Mouse (Mus musculus) CH12.LX (cell line): ENCODE measurements around the gene Lemd2. TPM values are rescaled to one million over a fixed set of nuclear protein-coding genes. Genes with fewer than 3 reads are reported as not detected.

Experiments
- DNase-seq: peaks from one replicate; pipeline ENCODE4 v3.0.0-alpha.2; 2013; ENCODE audit errors: extremely low read depth
- H3K27ac ChIP-seq: 2 replicates; pipeline ENCODE4 v1.5.1; 2012; ENCODE audit warnings: low read depth, mild to moderate bottlenecking, control low read depth, moderate library complexity; ENCODE audit not compliant: insufficient read depth
- H3K27me3 ChIP-seq: replicated peaks from 2 replicates; pipeline ENCODE3; 2012; ENCODE audit warnings: inconsistent platforms
- H3K36me3 ChIP-seq, 2 experiments: replicated peaks in 1 of 2; 2 replicates each; pipeline versions ENCODE3 to v1.6.1; 2012; ENCODE audit warnings: inconsistent platforms in 1 of 2, low read length in 1 of 2, mild to moderate bottlenecking in 1 of 2, mixed read lengths in 1 of 2, moderate library complexity in 1 of 2; ENCODE audit not compliant: control insufficient read depth in 1 of 2, insufficient read depth in 1 of 2
- H3K4me1 ChIP-seq, 2 experiments: 2 replicates each; pipeline ENCODE4 v1.6.1; 2012; ENCODE audit warnings: inconsistent platforms in 1 of 2, moderate library complexity in 1 of 2; ENCODE audit not compliant: insufficient read depth in 2 of 2, control insufficient read depth in 1 of 2
- H3K4me2 ChIP-seq: 2 replicates; pipeline ENCODE4 v1.6.1; 2012; ENCODE audit warnings: low read depth, mild to moderate bottlenecking, control low read depth; ENCODE audit not compliant: poor library complexity, insufficient read depth, severe bottlenecking
- H3K4me3 ChIP-seq, 3 experiments: fragments of 150-350 bp in 1 of 3; sonication (generic) in 1 of 3; replicated peaks in 1 of 3; 2 replicates each; pipeline versions ENCODE3 to v1.5.1; 2011 to 2012; ENCODE audit warnings: low read depth in 2 of 3, low read length in 2 of 3, mild to moderate bottlenecking in 2 of 3, moderate library complexity in 2 of 3, control low read depth in 1 of 3, improper control_type of control experiment in 1 of 3, inconsistent platforms in 1 of 3, mixed read lengths in 1 of 3; ENCODE audit not compliant: poor library complexity in 1 of 3
- H3K79me2 ChIP-seq: replicated peaks from 2 replicates; pipeline ENCODE4 v1.6.1; 2012; ENCODE audit warnings: mild to moderate bottlenecking, moderate library complexity; ENCODE audit not compliant: control insufficient read depth, poor library complexity, insufficient read depth, severe bottlenecking; ENCODE audit errors: extremely low read depth
- H3K9ac ChIP-seq: 2 replicates; pipeline ENCODE4 v1.6.1; 2012; ENCODE audit warnings: low read depth, mild to moderate bottlenecking, control low read depth, moderate library complexity; ENCODE audit not compliant: insufficient read depth
- H3K9me3 ChIP-seq: replicated peaks from 2 replicates; pipeline ENCODE3; 2012; ENCODE audit warnings: low read length, inconsistent platforms, mixed read lengths
- BHLHE40 ChIP-seq: IDR thresholded peaks from 2 replicates; pipeline ENCODE4 v1.6.1; 2011; ENCODE audit warnings: mild to moderate bottlenecking, low read depth, low read length, improper control_type of control experiment
- CHD1 ChIP-seq: IDR thresholded peaks from 2 replicates; pipeline ENCODE4 v1.6.1; 2012; ENCODE audit warnings: low read depth, low read length, improper control_type of control experiment, inconsistent platforms
- CHD2 ChIP-seq: IDR thresholded peaks from 2 replicates; pipeline ENCODE4 v1.6.1; 2011; ENCODE audit warnings: low read length, improper control_type of control experiment
- CTCF ChIP-seq, 2 experiments: IDR thresholded peaks in 1 of 2; conservative IDR thresholded peaks in 1 of 2; 2 replicates each; pipeline ENCODE4 v1.5.1; 2011 to 2012; ENCODE audit warnings: low read depth in 2 of 2, low read length in 2 of 2, improper control_type of control experiment in 1 of 2, inconsistent platforms in 1 of 2, mild to moderate bottlenecking in 1 of 2, moderate library complexity in 1 of 2
- ELF1 ChIP-seq: IDR thresholded peaks from 2 replicates; pipeline ENCODE4 v1.6.1; 2014; ENCODE audit warnings: low read depth, mild to moderate bottlenecking, inconsistent platforms, low read length, improper control_type of control experiment
- EP300 ChIP-seq: IDR thresholded peaks from 2 replicates; pipeline ENCODE4 v1.6.1; 2011; ENCODE audit warnings: low read length, improper control_type of control experiment
- ETS1 ChIP-seq: conservative IDR thresholded peaks from 2 replicates; pipeline ENCODE4 v1.6.1; 2012; ENCODE audit warnings: low read depth, mild to moderate bottlenecking, inconsistent platforms, low read length, improper control_type of control experiment, moderate library complexity
- GABPA ChIP-seq: IDR thresholded peaks from 2 replicates; pipeline ENCODE4 v1.6.1; 2012; ENCODE audit warnings: low read depth, low read length, improper control_type of control experiment, inconsistent platforms; ENCODE audit not compliant: insufficient replicate concordance
- JUND ChIP-seq: conservative IDR thresholded peaks from 2 replicates; pipeline ENCODE4 v1.6.1; 2011; ENCODE audit warnings: low read depth, low read length, improper control_type of control experiment
- KAT2A ChIP-seq: IDR thresholded peaks from 2 replicates; pipeline ENCODE4 v1.6.1; 2012; ENCODE audit warnings: low read length, improper control_type of control experiment, inconsistent platforms; ENCODE audit not compliant: insufficient replicate concordance
- MAFK ChIP-seq: IDR thresholded peaks from 2 replicates; pipeline ENCODE4 v1.6.1; 2011; ENCODE audit warnings: low read length, improper control_type of control experiment; ENCODE audit not compliant: insufficient replicate concordance
- MAX ChIP-seq: IDR thresholded peaks from 2 replicates; pipeline ENCODE4 v1.6.1; 2011; ENCODE audit warnings: low read length, improper control_type of control experiment
- MEF2A ChIP-seq: IDR thresholded peaks from 2 replicates; pipeline ENCODE4 v1.6.1; 2014; ENCODE audit warnings: low read depth, mild to moderate bottlenecking, inconsistent platforms, low read length, improper control_type of control experiment, borderline replicate concordance
- MYC ChIP-seq: IDR thresholded peaks from 2 replicates; pipeline ENCODE4 v1.6.1; 2011; ENCODE audit warnings: low read depth, mild to moderate bottlenecking, improper control_type of control experiment, low read length
- NELFE ChIP-seq: IDR thresholded peaks from 2 replicates; pipeline ENCODE4 v1.6.1; 2011; ENCODE audit warnings: low read depth, low read length, improper control_type of control experiment
- NRF1 ChIP-seq: IDR thresholded peaks from 2 replicates; pipeline ENCODE4 v1.6.1; 2014; ENCODE audit warnings: low read depth, mild to moderate bottlenecking, inconsistent platforms, low read length, improper control_type of control experiment, moderate library complexity
- PAX5 ChIP-seq: IDR thresholded peaks from 2 replicates; pipeline ENCODE4 v1.6.1; 2012; ENCODE audit warnings: low read length, inconsistent platforms, mixed read lengths
- POLR2A ChIP-seq: IDR thresholded peaks from 2 replicates; pipeline ENCODE4 v1.6.1; 2011; ENCODE audit warnings: low read depth, mild to moderate bottlenecking, improper control_type of control experiment, low read length
- POLR2AphosphoS2 ChIP-seq: IDR thresholded peaks from 2 replicates; pipeline ENCODE4 v1.6.1; 2011; ENCODE audit warnings: low read depth, low read length, improper control_type of control experiment
- RAD21 ChIP-seq: IDR thresholded peaks from 2 replicates; pipeline ENCODE4 v1.6.1; 2011; ENCODE audit warnings: low read depth, mild to moderate bottlenecking, low read length, improper control_type of control experiment, moderate library complexity
- RCOR1 ChIP-seq: conservative IDR thresholded peaks from 2 replicates; pipeline ENCODE4 v1.6.1; 2012; ENCODE audit warnings: low read depth, mild to moderate bottlenecking, inconsistent platforms, low read length, improper control_type of control experiment
- SIN3A ChIP-seq: IDR thresholded peaks from 2 replicates; pipeline ENCODE4 v1.6.1; 2012; ENCODE audit warnings: low read length, improper control_type of control experiment, inconsistent platforms
- SMC3 ChIP-seq: IDR thresholded peaks from 2 replicates; pipeline ENCODE4 v1.6.1; 2011; ENCODE audit warnings: low read depth, low read length, improper control_type of control experiment
- TBP ChIP-seq: conservative IDR thresholded peaks from 2 replicates; pipeline ENCODE4 v1.6.1; 2011; ENCODE audit warnings: low read depth, low read length, improper control_type of control experiment
- UBTF ChIP-seq: IDR thresholded peaks from 2 replicates; pipeline ENCODE4 v1.6.1; 2012; ENCODE audit warnings: low read depth, mild to moderate bottlenecking, inconsistent platforms, low read length, improper control_type of control experiment, moderate library complexity
- USF2 ChIP-seq: conservative IDR thresholded peaks from 2 replicates; pipeline ENCODE4 v1.6.1; 2011; ENCODE audit warnings: low read depth, low read length, improper control_type of control experiment
- ZMIZ1 ChIP-seq: IDR thresholded peaks from 2 replicates; pipeline ENCODE4 v1.6.1; 2012; ENCODE audit warnings: low read depth, mild to moderate bottlenecking, inconsistent platforms, low read length, improper control_type of control experiment
- ZNF384 ChIP-seq: IDR thresholded peaks from 2 replicates; pipeline ENCODE4 v1.6.1; 2012; ENCODE audit warnings: low read depth, low read length, improper control_type of control experiment, inconsistent platforms
- dilution Hi-C: fragments of 300-500 bp; cut with MboI; formaldehyde crosslinking; loops from 2 replicates; pipeline ENCODE4 v1.14.3; 2020; ENCODE audit warnings: low sequenced_read_pairs; ENCODE audit not compliant: extremely low pct_unique_long_range_greater_than_20kb, extremely low pct_ligation_motif_present
- in situ Hi-C: fragments of 300-500 bp; cut with MboI; formaldehyde crosslinking; loops from 3 replicates; pipeline ENCODE4 v1.14.3; 2019; ENCODE audit warnings: low sequenced_read_pairs, low pct_ligation_motif_present, low pct_unique_long_range_greater_than_20kb, mixed read lengths
- polyA plus RNA-seq: library from polyadenylated mRNA; unstranded; fragments of >175 nt; gene quantifications from 2 replicates; pipeline ENCODE4 v1.2.1, GENCODE M21; 2012; ENCODE audit warnings: low read depth; ENCODE audit not compliant: insufficient read length
- total RNA-seq, 2 experiments: library from RNA; depleted of rRNA; stranded (reverse); fragments of 300-350 nt in 1 of 2; fragments of >200 nt in 1 of 2; gene quantifications; 2 replicates each; pipeline ENCODE4 v1.2.3; 2012 to 2014

Lemd2 gene
- total and polyA plus RNA-seq, 3 experiments: 15.1 to 28.8 (median 18.4) TPM

DNA sequence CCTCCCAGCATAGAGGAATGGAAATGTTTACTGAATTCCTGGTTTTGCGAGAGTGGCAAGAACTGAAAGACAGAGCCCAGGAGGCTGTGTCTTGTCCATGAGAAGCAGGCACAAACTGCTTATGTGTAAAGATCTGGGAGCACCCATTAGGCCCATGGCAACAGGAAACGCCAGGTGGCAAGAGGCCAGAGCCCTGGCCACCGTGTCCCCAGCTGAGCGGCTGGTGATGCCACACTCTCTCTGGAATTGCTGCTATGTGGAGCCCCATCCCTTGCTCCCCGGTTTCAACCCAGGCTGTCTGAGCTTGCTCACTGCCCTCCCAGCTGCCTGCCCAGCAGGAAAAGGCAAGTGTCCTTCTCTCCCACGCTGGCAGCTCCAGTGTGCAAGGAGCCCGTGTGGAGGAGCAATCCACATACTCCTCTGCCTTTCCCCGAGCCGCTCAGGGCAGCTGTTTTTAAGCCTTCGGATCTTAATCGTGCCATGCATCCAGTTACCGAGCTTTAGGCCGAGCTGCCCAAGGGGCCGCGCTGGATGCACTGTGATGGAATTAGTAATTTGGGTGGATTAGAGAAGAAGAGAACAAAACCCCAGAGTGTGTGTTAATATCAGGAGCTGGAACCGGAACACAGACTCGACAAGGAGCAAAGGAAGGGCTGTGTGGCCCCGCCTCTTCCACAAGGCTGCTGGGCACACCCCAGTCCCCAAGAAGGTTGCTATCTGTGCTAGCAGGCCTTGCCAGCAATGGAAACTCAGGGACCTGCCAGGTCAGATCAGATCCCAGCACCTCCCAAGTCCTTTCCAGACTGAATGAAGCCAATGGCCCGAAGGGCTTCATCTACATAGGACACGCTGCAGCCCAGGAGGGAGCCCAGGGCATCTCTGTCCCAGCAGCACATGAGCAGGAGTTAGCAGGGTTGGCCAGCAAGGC, 9.7 kb downstream of the Lemd2 start:
- Histone ChIP-seq H3K9me3 (peaks cover 5% of the 10 kb centered on the region), H3K4me2 (no peak overlapping the region), H3K9ac (no peak overlapping the region), H3K4me1 (peaks cover 5 to 8% of the 10 kb centered on the region in 2 experiments; a peak in 2 of 4 replicates), H3K27me3 (no peaks in the 10 kb centered on the region), H3K4me3 (no peak overlapping the region), H3K36me3 (peaks cover 82 to 97% of the 10 kb centered on the region in 2 experiments), H3K79me2 (no peaks in the 10 kb centered on the region), H3K27ac (no peak overlapping the region)
- dilution Hi-C loops (no loop called here), in situ Hi-C loops (loop anchor here (5.0 kb wide), 1 partner anchor 323 kb away; no protein-coding TSS in a partner anchor)
- TF ChIP-seq ETS1 (no peak), EP300 (no peak), MAFK (no peak), CTCF (conservative IDR thresholded peaks at IDR 0.05 in 1 of 2, IDR thresholded peaks at IDR 0.05 in 1 of 2; ENCODE audit: low read depth in 2 of 2, low read length in 2 of 2) (no peak), PAX5 (no peak), MYC (no peak), CHD2 (no peak), RAD21 (no peak), MAX (no peak), USF2 (no peak), SIN3A (no peak), ELF1 (no peak), NELFE (no peak), POLR2AphosphoS2 (no peak), MEF2A (no peak)
- DNase-seq: no peak

DNA sequence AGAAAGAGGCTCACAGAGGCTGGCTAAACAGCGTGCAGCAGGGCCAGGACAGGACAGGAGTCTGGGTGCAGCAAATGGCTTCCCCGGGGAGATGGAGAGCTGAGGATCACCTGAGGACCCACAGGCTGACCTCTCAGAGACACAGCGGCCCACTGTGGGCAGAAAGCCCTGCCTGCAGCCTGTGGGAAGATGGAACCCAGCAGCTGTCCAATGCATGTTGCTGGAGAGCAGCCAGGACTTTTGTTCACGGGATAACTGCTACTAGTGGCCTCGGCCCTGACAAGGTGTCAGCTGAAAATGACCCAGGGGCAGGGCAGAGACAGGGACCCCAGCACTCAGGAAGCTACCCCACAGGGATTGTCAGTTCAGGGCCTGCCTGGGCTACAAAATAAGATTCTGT, 12.5 kb downstream of the Lemd2 start:
- no peak overlapping the region for H3K27ac ChIP-seq
- in situ Hi-C loops: loop anchor here (5.0 kb wide), 1 partner anchor 325 kb away; no protein-coding TSS in a partner anchor
- H3K79me2 ChIP-seq: no peaks in the 10 kb centered on the region
- H3K36me3 ChIP-seq: peaks cover 59 to 80% of the 10 kb centered on the region in 2 experiments
- dilution Hi-C loops: no loop called here
- H3K9me3 ChIP-seq: no peaks in the 10 kb centered on the region
- no peak overlapping the region for H3K4me2 ChIP-seq
- H3K27me3 ChIP-seq: no peaks in the 10 kb centered on the region
- H3K9ac ChIP-seq: no peak overlapping the region
- H3K4me1 ChIP-seq: peaks cover 0 to 16% of the 10 kb centered on the region in 2 experiments; a peak in 1 of 4 replicates
- no peak for DNase-seq
- H3K4me3 ChIP-seq: no peak overlapping the region
- no peak for TF ChIP-seq BHLHE40
- TF ChIP-seq NRF1: no peak
- TF ChIP-seq CTCF (conservative IDR thresholded peaks at IDR 0.05 in 1 of 2, IDR thresholded peaks at IDR 0.05 in 1 of 2; ENCODE audit: low read depth in 2 of 2, low read length in 2 of 2): no peak
- no peak for TF ChIP-seq RAD21
- no peak for TF ChIP-seq USF2
- TF ChIP-seq POLR2AphosphoS2: no peak
- no peak for TF ChIP-seq CHD1
- TF ChIP-seq POLR2A: no peak
- no peak for TF ChIP-seq JUND
- TF ChIP-seq RCOR1: no peak
- no peak for TF ChIP-seq MAX
- TF ChIP-seq SMC3: no peak
- no peak for TF ChIP-seq MYC
- TF ChIP-seq GABPA: no peak
- TF ChIP-seq UBTF: no peak
- no peak for TF ChIP-seq ZMIZ1
- TF ChIP-seq ZNF384: no peak
- TF ChIP-seq TBP: no peak
- no peak for TF ChIP-seq KAT2A
- no peak for TF ChIP-seq PAX5
